Mouse (Mus musculus) stomach, embryonic 16.5 days (tissue): ENCODE measurements around the gene Abhd12b. TPM values are rescaled to one million over a fixed set of nuclear protein-coding genes. Genes with fewer than 3 reads are reported as not detected.
A peak's percentile ranks its signal among the peaks of the same experiment; 100 is the strongest.
"Not testable (repeated sequence)": the region's sequence is repeated elsewhere in the genome, so short reads cannot be mapped to it uniquely, and the experiment has no call there.

Experiments
- ATAC-seq: fragments of 200-750 bp; cut with Nextera tagmentation; 2 replicates; pipeline ENCODE4 v1.8.0; 2017; ENCODE audit warnings: moderate number of reproducible peaks, moderate TSS enrichment; ENCODE audit not compliant: insufficient read depth, low FRiP score
- H3K27ac ChIP-seq: fragments of 300-500 bp; sonication (generic); 2 replicates; pipeline ENCODE4 v1.5.1; 2014; ENCODE audit warnings: low read length
- H3K27me3 ChIP-seq: fragments of 300-500 bp; sonication (generic); 2 replicates; pipeline ENCODE4 v1.6.1; 2014; ENCODE audit warnings: low read length, control low read depth, mixed read lengths; ENCODE audit not compliant: control insufficient read depth, insufficient read depth
- H3K36me3 ChIP-seq: fragments of 300-500 bp; sonication (generic); 2 replicates; pipeline ENCODE4 v1.6.1; 2014; ENCODE audit warnings: low read length; ENCODE audit not compliant: control insufficient read depth, insufficient read depth
- H3K4me1 ChIP-seq: fragments of 300-500 bp; sonication (generic); 2 replicates; pipeline ENCODE4 v1.6.1; 2014; ENCODE audit warnings: low read length, control low read depth, mixed read lengths; ENCODE audit not compliant: control insufficient read depth, insufficient read depth
- H3K4me2 ChIP-seq: fragments of 300-500 bp; sonication (generic); 2 replicates; pipeline ENCODE4 v1.6.1; 2014; ENCODE audit warnings: low read depth, low read length, mixed read lengths
- H3K4me3 ChIP-seq: fragments of 300-500 bp; sonication (generic); replicated peaks from 2 replicates; pipeline ENCODE4 v1.5.1; 2014; ENCODE audit warnings: mild to moderate bottlenecking, low read length
- H3K9ac ChIP-seq: fragments of 300-500 bp; sonication (generic); 2 replicates; pipeline ENCODE4 v1.6.1; 2014; ENCODE audit warnings: low read length
- H3K9me3 ChIP-seq: fragments of 300-500 bp; sonication (generic); replicated peaks from 2 replicates; pipeline ENCODE4 v1.6.1; 2016; ENCODE audit warnings: low read length, control low read depth; ENCODE audit not compliant: control insufficient read depth
- WGBS: fragments of 180-500 bp; shearing (Covaris S2); extraction: QIAGEN DNeasy Blood & Tissue Kit; methylation state at CpG from one replicate; pipeline ENCODE4 v1.1.7; 2014; 5-methylcytosine and 5-hydroxymethylcytosine counted together
- polyA plus RNA-seq: library from polyadenylated mRNA; unstranded; fragments of >200 nt; fragmentation: Nextera tagmentation; extraction: Ambion mirVana; gene quantifications from 2 replicates; pipeline ENCODE4 v1.2.1, GENCODE M21; 2015

Abhd12b gene
- polyA plus RNA-seq, 1 experiment from 2014 or later = 0.14 TPM

GRCm38 (mm10) chr12:70167950-70168349 lies 14.0 kb downstream of the Abhd12b start:
- H3K4me1 ChIP-seq = 0 out of 2 replicates have a peak, but pooled peaks cover 5% of the 10 kb centered on the region
- 81% methylated on average over 4 of the region's 4 CpGs for WGBS
- no peak overlapping the region for H3K27ac ChIP-seq
- no peaks in the 10 kb centered on the region for H3K36me3 ChIP-seq
- H3K4me3 ChIP-seq = no peak overlapping the region
- no peak overlapping the region for H3K4me2 ChIP-seq
- H3K9ac ChIP-seq = no peak overlapping the region
- H3K9me3 ChIP-seq = no peaks in the 10 kb centered on the region
- H3K27me3 ChIP-seq = no peaks in the 10 kb centered on the region
- ATAC-seq = no peak

- no peaks in the 10 kb centered on the region for H3K27me3 ChIP-seq
- H3K4me1 ChIP-seq = no peaks in the 10 kb centered on the region
- WGBS = 75% methylated on average over 1 of the region's 1 CpGs
- no peaks in the 10 kb centered on the region for H3K36me3 ChIP-seq
- no peaks in the 10 kb centered on the region for H3K9me3 ChIP-seq
- no peak for ATAC-seq
- no peak overlapping the region for H3K27ac ChIP-seq
- H3K4me3 ChIP-seq = no peak overlapping the region
- H3K4me2 ChIP-seq = no peak overlapping the region
- no peak overlapping the region for H3K9ac ChIP-seq
Observed at GRCm38 (mm10) chr12:70169969-70170368, 16.0 kb downstream of the Abhd12b start.

- WGBS = 93% methylated on average over 8 of the region's 8 CpGs
- not testable (repeated sequence) for H3K4me3 ChIP-seq, H3K9ac ChIP-seq, H3K27ac ChIP-seq, H3K4me1 ChIP-seq, H3K36me3 ChIP-seq, H3K9me3 ChIP-seq, ATAC-seq, H3K4me2 ChIP-seq, H3K27me3 ChIP-seq
Observed at GRCm38 (mm10) chr12:70183507-70183906, 29.6 kb downstream of the Abhd12b start.

- no peak overlapping the region for H3K4me2 ChIP-seq
Observed at GRCm38 (mm10) chr12:70184173-70184783, 30.3 kb downstream of the Abhd12b start.

GRCm38 (mm10) chr12:70192267-70192727 lies 38.4 kb downstream of the Abhd12b start:
- Histone ChIP-seq H3K27ac (peak overlapping the region; percentile 46), H3K9ac (peak overlapping the region; percentile 1; the same call in 1 of the 2 replicates), H3K4me3 (peak overlapping the region; percentile 22; the same call in 1 of the 2 replicates), H3K9me3 (no peaks in the 10 kb centered on the region), H3K4me1 (peaks cover 4% of the 10 kb centered on the region; the same call in 1 of the 2 replicates), H3K4me2 (peak overlapping the region; percentile 46), H3K36me3 (no peaks in the 10 kb centered on the region), H3K27me3 (no peaks in the 10 kb centered on the region)
- peak; percentile 40; the same call in 1 of the 2 replicates for ATAC-seq
- WGBS = 13% methylated on average over 19 of the region's 19 CpGs

More at GRCm38 (mm10) chr12:70184173-70184783, 30.3 kb downstream of the Abhd12b start:
- Histone ChIP-seq H3K27me3 (no peaks in the 10 kb centered on the region), H3K4me3 (no peak overlapping the region), H3K9ac (no peak overlapping the region), H3K9me3 (peaks cover 6% of the 10 kb centered on the region; the same call in 1 of the 2 replicates), H3K4me1 (no peaks in the 10 kb centered on the region), H3K36me3 (no peaks in the 10 kb centered on the region), H3K27ac (no peak overlapping the region)
- WGBS = 89% methylated on average over 22 of the region's 22 CpGs
- ATAC-seq = no peak

GRCm38 (mm10) chr12:70195426-70195825 lies 41.5 kb downstream of the Abhd12b start:
- H3K36me3 ChIP-seq = no peaks in the 10 kb centered on the region
- no peaks in the 10 kb centered on the region for H3K27me3 ChIP-seq
- no peak overlapping the region for H3K9ac ChIP-seq
- ATAC-seq = no peak
- H3K4me1 ChIP-seq = peaks cover 4% of the 10 kb centered on the region; the same call in 1 of the 2 replicates
- 93% methylated on average over 6 of the region's 6 CpGs for WGBS
- H3K4me3 ChIP-seq = no peak overlapping the region
- H3K4me2 ChIP-seq = no peak overlapping the region
- no peaks in the 10 kb centered on the region for H3K9me3 ChIP-seq
- H3K27ac ChIP-seq = no peak overlapping the region

GRCm38 (mm10) chr12:70196341-70196740 lies 42.4 kb downstream of the Abhd12b start:
- Histone ChIP-seq H3K4me2 (no peak overlapping the region), H3K9ac (no peak overlapping the region), H3K27me3 (no peaks in the 10 kb centered on the region), H3K27ac (no peak overlapping the region), H3K4me1 (peaks cover 4% of the 10 kb centered on the region; the same call in 1 of the 2 replicates), H3K36me3 (no peaks in the 10 kb centered on the region), H3K9me3 (no peaks in the 10 kb centered on the region), H3K4me3 (no peak overlapping the region)
- 85% methylated on average over 5 of the region's 5 CpGs for WGBS
- ATAC-seq = no peak

GRCm38 (mm10) chr12:70201926-70202529 lies 48.1 kb downstream of the Abhd12b start:
- H3K4me1 ChIP-seq = no peaks in the 10 kb centered on the region
- H3K9me3 ChIP-seq = no peaks in the 10 kb centered on the region
- H3K27me3 ChIP-seq = no peaks in the 10 kb centered on the region
- 69% methylated on average over 5 of the region's 5 CpGs for WGBS
- ATAC-seq = no peak
- H3K36me3 ChIP-seq = no peaks in the 10 kb centered on the region
- no peak overlapping the region for H3K27ac ChIP-seq
- no peak overlapping the region for H3K9ac ChIP-seq
- no peak overlapping the region for H3K4me2 ChIP-seq
- no peak overlapping the region for H3K4me3 ChIP-seq

- H3K4me2 ChIP-seq = no peak overlapping the region
- H3K4me1 ChIP-seq = no peaks in the 10 kb centered on the region
- no peaks in the 10 kb centered on the region for H3K36me3 ChIP-seq
- ATAC-seq = no peak
- WGBS = 83% methylated on average over 8 of the region's 8 CpGs
- no peak overlapping the region for H3K27ac ChIP-seq
- H3K4me3 ChIP-seq = no peak overlapping the region
- H3K9ac ChIP-seq = no peak overlapping the region
- no peaks in the 10 kb centered on the region for H3K27me3 ChIP-seq
- no peaks in the 10 kb centered on the region for H3K9me3 ChIP-seq
Observed at GRCm38 (mm10) chr12:70204433-70204832, 50.5 kb downstream of the Abhd12b start.
